Mouse (Mus musculus) E14TG2a.4 (cell line): Measurements from ENCODE around the gene Bean1.
"Not testable (repeated sequence)": the region's sequence is repeated elsewhere in the genome, so short reads cannot be mapped to it uniquely, and the experiment has no call there.

Experiments used
- H3K27me3 ChIP-seq: 2 replicates; pipeline ENCODE4 v1.6.1; 2014; ENCODE audit warnings: low read length, control low read depth; ENCODE audit not compliant: insufficient read depth
- H3K36me3 ChIP-seq: 2 replicates; pipeline ENCODE4 v1.6.1; 2014; ENCODE audit warnings: low read length, control low read depth; ENCODE audit not compliant: insufficient read depth
- H3K4me1 ChIP-seq: replicated peaks from 2 replicates; pipeline ENCODE4 v1.6.1; 2014; ENCODE audit warnings: low read depth, low read length, control low read depth
- H3K4me3 ChIP-seq: replicated peaks from 2 replicates; pipeline ENCODE4 v1.5.1; 2014; ENCODE audit warnings: mild to moderate bottlenecking, low read length
- H3K9me3 ChIP-seq: 2 replicates; pipeline ENCODE4 v1.6.1; 2014; ENCODE audit warnings: low read length, control low read depth
- CTCF ChIP-seq: conservative IDR thresholded peaks from 2 replicates; pipeline ENCODE4 v1.5.1; 2014; ENCODE audit warnings: low read length
- NANOG ChIP-seq: IDR thresholded peaks from 2 replicates; pipeline ENCODE4 v1.6.1; 2014; ENCODE audit warnings: borderline replicate concordance, low read length, mixed read lengths
- POU5F1 ChIP-seq: IDR thresholded peaks from 2 replicates; pipeline ENCODE4 v1.6.1; 2014; ENCODE audit warnings: low read length, borderline replicate concordance

The Bean1 gene

DNA sequence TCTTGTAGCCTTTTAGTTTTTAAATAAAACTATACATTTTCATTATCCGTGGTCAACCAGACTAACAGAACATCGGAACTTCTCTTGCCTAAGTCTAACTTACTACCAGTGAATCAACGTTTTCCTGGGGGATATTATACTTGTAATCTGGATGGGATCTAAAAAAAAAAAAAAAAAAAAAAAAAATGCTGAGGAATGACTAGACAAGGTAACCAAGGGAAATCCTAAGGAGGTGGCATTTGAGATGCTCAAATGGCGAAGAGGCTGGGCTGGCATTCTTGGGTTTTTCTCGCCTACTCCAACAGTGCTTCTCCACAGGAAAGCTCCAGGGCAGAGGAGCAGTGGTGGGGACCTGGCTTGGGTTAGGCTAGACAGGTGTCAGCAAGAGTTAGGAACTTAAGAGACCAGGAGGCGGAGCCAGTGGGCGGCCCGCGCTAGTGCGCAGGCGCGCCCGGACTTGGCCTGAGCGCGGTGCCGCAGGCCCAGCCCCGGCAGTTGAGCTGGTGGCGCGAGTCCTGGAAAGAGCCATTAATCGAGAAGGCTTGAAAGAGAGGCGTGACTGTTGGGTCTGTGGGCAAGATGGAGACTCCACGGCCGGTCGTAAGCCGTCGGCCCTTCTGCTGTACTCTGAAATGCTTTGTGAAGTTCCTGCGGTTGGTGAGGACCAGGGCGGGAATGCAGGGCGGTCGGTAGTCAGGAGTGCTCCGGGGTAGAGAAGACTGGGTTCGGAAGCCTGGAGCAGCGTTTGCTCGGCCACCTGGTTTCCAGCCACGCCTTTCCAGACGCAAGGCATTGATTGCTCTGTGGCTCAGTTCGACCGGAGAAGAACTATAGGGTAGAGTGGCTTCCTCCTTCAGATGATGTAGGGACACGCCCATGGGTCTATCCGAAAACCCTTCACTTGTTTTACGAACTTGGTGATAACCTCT lies 80.5 kb downstream of the Bean1 start, which contains the start of gene Cklf:
Cklf (plus strand) TSS at position 423 of the 929 bp plus-strand sequence.
- H3K36me3 ChIP-seq, result peaks cover 3% of the 10 kb centered on the region; the same call in 1 of the 2 replicates
- no peak for TF ChIP-seq CTCF
- H3K4me3 ChIP-seq, result peak within 1 kb of the TSS; percentile 90
- H3K4me1 ChIP-seq, result peaks cover 50% of the 10 kb centered on the region
- no peaks in the 10 kb centered on the region for H3K27me3 ChIP-seq
- H3K9me3 ChIP-seq, result no peaks in the 10 kb centered on the region

- TF ChIP-seq NANOG (no peak), POU5F1 (no peak), CTCF (no peak)
- peak overlapping the region; percentile 90 for H3K4me3 ChIP-seq
- H3K9me3 ChIP-seq, result no peaks in the 10 kb centered on the region
- H3K4me1 ChIP-seq, result peaks cover 50% of the 10 kb centered on the region
- H3K27me3 ChIP-seq, result no peaks in the 10 kb centered on the region
- H3K36me3 ChIP-seq, result peaks cover 3% of the 10 kb centered on the region; the same call in 1 of the 2 replicates
Observed at GRCm38 (mm10) chr8:104251461-104251860, 81.2 kb downstream of the Bean1 start.

- Histone ChIP-seq H3K4me3 (0 out of 2 replicates have a peak overlapping the region, but pooled peaks have one; percentile 32), H3K9me3 (no peaks in the 10 kb centered on the region), H3K27me3 (no peaks in the 10 kb centered on the region), H3K36me3 (peaks cover 9% of the 10 kb centered on the region), H3K4me1 (peaks cover 36% of the 10 kb centered on the region)
- peak; percentile 79 for TF ChIP-seq CTCF
- no peak for TF ChIP-seq POU5F1
Observed at GRCm38 (mm10) chr8:104253016-104253415, 82.8 kb downstream of the Bean1 start.

DNA sequence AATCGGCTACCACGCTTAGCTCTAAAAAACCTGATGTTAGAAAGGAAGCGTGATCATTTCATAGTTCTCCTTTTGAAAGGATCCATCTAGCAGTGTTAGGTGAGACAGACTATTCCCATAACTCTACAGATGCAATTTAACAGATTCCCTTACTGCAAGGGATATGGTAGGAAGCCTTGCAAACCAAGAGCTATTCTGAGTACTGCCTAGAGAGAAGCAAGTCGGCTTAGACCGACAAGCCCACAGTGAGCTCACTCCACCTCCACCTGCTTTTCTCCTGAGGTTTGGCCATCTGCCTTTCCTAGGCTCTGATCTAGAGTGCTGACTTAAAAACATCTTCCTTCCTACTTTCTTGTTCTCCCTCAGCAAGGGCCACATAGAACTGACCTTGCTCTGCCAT lies 91.6 kb downstream of the Bean1 start:
- H3K4me3 ChIP-seq, H3K4me1 ChIP-seq, H3K9me3 ChIP-seq, H3K27me3 ChIP-seq: not testable (repeated sequence)
- H3K36me3 ChIP-seq, result peaks cover 44% of the 10 kb centered on the region

- peaks cover 22% of the 10 kb centered on the region for H3K9me3 ChIP-seq
- H3K4me3 ChIP-seq, H3K4me1 ChIP-seq, H3K27me3 ChIP-seq: not testable (repeated sequence)
- H3K36me3 ChIP-seq, result peaks cover 22% of the 10 kb centered on the region
Observed at GRCm38 (mm10) chr8:104264271-104264935, 94.2 kb downstream of the Bean1 start.

- Histone ChIP-seq H3K27me3 (no peaks in the 10 kb centered on the region), H3K4me3 (no peak overlapping the region), H3K4me1 (peaks cover 3% of the 10 kb centered on the region; the same call in 1 of the 2 replicates), H3K36me3 (peaks cover 6% of the 10 kb centered on the region; the same call in 1 of the 2 replicates), H3K9me3 (peaks cover 35% of the 10 kb centered on the region)
- no peak for TF ChIP-seq POU5F1
- TF ChIP-seq NANOG, result no peak
- TF ChIP-seq CTCF, result no peak
Observed at GRCm38 (mm10) chr8:104268368-104268767, 98.1 kb downstream of the Bean1 start.
